Mouse (Mus musculus): Measurements from ENCODE around the gene 4930513O06Rik. TPM values are rescaled to one million over a fixed set of nuclear protein-coding genes. Genes with fewer than 3 reads are reported as not detected.

4930513O06Rik gene
- not detected in 4 replicates for total RNA-seq (2023)

DNA sequence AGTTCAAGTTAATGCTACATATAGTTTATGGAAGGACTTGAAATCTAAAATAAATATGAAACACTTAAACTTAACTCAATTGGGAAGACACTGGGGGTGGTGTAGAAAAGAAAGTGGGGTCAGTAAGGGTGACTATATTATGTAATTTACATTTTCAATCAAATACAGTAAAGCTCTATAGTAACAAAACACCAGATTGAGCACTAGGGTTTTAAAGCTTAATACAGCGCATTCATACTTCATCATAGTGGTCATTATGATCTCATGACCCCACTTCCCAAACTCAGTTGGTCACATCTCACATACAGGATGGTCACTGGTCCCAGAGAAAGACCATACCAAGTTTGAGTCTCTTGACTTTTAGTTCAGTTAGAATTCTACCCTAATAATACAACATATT, at the start of gene 4930513O06Rik:
TSS of gene 4930513O06Rik (plus strand) at position 301 of the 400 bp plus-strand sequence.

DNA sequence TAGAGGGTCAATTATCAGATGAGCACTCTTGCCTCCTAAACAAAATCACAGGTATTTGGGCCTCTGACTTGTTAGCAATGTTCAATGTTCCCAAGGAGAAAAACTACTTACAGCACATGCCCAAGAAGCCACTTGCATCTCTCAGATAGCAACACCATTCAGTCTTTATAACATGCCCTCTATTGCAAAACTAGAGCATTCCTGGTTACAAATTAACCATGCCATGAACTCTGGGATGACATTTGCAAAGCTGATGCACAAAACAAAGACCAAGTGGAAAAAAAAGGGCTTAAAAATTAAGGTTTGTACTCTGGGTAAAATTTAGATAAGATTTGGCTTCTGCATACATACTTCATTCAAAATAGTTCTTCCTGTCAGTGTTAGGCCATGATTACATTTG, 966 bp upstream of the 4930513O06Rik start, which contains the start of gene Serpina7:
TSS of gene Serpina7 (minus strand) at position 160 of the 400 bp plus-strand sequence.

Other genes with a start within 250 kb of the 4930513O06Rik start
- gene Nrk, start 171.8 kb upstream of the 4930513O06Rik start, total RNA-seq (2023), result not detected in 4 replicates
- not detected in 4 replicates for gene Serpina7, start 1.0 kb upstream of the 4930513O06Rik start, total RNA-seq (2023)
- not detected in 4 replicates for gene 4933428M09Rik, start 93.0 kb downstream of the 4930513O06Rik start, total RNA-seq (2023)
- gene Mum1l1, start 123.8 kb downstream of the 4930513O06Rik start, total RNA-seq (2023), result 0.12 TPM in 1 of 4 replicates, not detected in the others
- gene Trap1a, start 247.4 kb downstream of the 4930513O06Rik start, total RNA-seq (2023), result not detected in 4 replicates